Mouse (Mus musculus) bone marrow macrophage, adult 2 months (primary cell): ENCODE measurements at regions not wholly inside any gene's neighbourhood (a gene's known extent, or its start where the extent isn't known, plus 50 kb on each side); places are given as distances from the start of the nearest gene placed in this dataset.

Experiments used
- CTCF ChIP-seq: IDR thresholded peaks from 2 replicates; pipeline ENCODE4 v1.5.1; 2012; ENCODE audit warnings: low read depth, mild to moderate bottlenecking, low read length, moderate library complexity
- POLR2A ChIP-seq: IDR thresholded peaks from 2 replicates; pipeline ENCODE4 v1.6.1; 2012; ENCODE audit warnings: mild to moderate bottlenecking, low read depth, low read length, borderline replicate concordance

DNA sequence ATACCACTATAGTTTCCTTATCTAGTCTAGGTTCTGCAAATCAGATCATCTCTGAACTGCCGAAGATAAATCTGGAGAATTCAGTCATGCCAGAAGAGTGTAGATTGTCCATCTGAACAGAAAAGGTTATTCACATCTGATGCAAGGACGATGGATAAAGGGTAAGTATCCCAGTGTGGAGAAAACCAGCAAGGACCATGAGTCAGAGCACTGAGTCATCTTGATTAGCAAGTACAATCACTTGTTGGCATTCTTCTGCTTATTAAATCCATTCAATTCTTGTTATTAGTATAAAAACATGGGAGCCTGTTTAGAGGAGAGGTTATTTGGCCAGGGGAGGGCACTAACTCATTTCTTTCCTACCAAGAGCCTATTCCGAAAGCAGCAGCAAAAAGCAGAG, 195.7 kb upstream of the Tas2r134 start:
- TF ChIP-seq CTCF = no peak
- TF ChIP-seq POLR2A = no peak
